Mouse (Mus musculus): ENCODE measurements around the gene Doc2g.
A peak's percentile ranks its signal among the peaks of the same experiment; 100 is the strongest.

Doc2g gene

DNA sequence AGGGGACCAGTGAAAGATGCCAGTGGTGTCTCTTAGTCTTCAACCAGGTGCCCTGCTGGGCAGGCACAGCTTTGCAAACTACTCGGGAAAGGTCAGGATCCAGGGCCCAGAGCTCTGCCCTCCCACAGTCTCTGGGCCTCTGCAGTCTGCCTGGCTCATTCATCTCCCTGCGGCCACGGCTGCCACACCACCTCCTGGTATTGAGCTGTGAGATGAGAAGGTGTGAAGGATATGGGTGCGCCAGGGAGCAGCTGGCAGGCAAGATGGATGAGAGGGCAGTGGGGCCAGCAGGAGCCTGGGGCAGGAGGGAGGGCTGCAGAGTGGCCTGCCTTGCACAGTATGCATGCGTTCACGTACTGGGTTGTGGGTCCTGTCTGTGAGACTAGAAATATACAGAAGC lies 12.3 kb upstream of the Doc2g start:
- no peak for DNase-seq (ENCODE audit: low read depth, low spot score)

DNA sequence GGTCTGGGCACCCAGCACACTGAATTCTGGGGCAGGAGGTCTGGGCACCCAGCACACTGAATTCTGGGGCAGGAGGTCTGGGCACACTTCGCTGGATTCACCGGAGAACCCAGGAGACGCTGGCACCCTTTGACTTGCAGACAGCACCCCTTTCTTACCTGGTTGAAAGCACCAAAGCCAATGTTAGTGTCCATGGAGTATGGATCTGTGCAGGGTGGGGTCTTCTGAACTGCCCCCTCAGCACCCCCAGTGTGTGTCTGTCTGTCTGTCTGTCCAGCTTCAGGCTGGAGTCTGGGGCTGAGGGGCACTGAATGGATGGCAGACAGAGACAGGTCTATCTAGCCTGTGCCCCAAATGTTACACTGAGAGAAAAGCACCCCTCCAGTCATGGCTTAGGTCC lies 11.6 kb upstream of the Doc2g start:
- no peak for DNase-seq (ENCODE audit: low read depth, low spot score)

DNA sequence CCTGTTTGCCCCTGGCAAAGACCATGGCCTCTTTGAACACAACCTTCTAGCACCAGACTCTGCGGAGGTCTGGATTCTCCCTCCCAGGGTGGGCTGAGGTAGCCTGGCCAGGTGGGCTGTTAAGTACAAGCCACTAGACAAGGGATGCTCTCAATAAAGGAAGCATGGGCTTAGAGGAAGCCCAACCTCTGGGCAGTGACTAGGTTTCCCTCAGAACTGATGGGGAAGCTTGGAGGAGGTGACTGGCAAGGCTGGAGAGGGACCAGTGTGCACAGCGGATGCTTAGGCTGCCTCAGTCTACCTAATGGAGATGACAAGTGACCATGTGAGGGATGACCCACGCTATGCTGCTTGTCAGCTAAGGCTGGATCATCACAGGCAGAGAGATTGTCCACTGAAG lies 11.1 kb upstream of the Doc2g start:
- no peak for DNase-seq (ENCODE audit: low read depth, low spot score)

DNA sequence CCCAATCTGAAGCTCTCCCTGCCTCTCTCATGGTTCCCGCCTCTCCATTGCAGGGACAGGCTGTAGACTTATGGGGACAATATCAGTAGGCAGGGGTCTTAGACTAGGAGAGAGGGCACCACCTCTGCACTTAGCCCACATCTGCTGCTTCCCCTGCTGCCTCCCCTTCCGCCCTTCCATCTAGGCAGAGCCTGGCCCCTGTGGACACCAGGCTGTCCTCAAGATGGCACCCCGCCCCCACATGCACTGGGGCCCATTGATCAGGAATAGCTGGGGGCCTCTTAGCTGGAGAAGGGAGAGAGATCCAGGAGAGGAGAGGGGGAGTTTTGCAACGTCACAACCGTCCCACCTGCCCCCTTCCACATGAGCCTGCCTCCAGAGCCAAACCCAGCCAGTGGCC lies 10.7 kb upstream of the Doc2g start, which contains the start of gene Tbx10:
Gene Tbx10 (plus strand): TSS at position 337 of the 400 bp plus-strand sequence.
- DNase-seq (ENCODE audit: low read depth, low spot score) = no peak

DNA sequence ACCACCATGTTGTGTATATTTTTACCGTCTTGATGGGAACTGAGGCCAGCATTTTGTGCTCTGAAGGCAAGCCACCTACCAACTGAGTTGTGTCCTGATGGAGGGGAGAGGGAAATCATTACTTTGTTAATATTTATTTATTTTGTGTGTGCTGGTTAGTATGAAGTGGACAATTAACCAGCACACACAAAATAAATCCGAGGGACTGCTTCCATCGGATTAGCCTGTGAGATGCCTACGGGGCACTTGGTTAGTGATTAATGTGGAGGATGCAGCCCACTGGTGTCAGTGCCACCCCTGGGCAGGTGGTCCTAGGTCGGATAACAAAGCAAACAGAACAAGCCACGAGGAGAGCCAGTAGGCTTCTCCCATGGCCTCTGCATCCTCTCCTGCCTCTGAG lies 8.2 kb upstream of the Doc2g start:
- DNase-seq (ENCODE audit: low read depth, low spot score) = no peak

DNA sequence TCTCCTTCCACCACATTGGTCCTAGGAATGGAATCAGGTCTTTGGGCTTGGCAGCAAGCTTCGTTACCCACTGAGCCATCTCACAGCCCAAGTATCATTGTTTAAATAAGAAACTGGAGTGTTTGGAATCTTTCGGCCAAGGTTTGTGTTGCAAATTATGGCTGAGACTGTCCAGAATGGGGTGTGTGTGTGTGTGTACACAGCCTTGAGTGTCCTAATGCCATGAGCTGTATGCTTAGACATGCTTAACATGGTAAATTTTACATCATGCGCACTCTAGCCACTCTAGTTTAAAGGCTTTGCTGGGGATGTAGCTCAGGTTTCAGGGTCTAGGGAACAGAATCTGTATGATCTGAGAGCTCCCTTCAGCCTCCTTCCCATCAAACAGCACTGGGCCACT lies 7.6 kb upstream of the Doc2g start:
- no peak for DNase-seq (ENCODE audit: low read depth, low spot score)

DNA sequence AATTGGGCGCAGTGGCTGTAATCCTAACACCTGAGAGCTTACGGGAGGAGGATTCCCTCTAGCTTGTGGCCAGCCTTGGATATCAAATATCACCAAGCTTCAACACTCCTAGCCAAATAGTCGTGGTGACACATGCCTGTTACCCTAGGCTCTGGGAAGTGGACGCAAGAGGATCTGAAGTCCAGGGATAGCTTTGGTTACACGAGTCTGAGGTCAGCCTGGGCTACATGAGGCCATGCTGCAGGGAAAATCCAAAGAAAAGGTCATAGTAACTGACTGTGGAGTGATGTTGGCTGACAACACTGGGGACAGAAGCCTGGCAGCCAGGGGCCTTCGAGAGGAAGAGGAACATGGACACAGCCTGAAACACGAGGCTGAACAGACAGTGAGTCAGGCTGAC lies 7.0 kb upstream of the Doc2g start:
- DNase-seq (ENCODE audit: low read depth, low spot score) = peak; percentile 27

DNA sequence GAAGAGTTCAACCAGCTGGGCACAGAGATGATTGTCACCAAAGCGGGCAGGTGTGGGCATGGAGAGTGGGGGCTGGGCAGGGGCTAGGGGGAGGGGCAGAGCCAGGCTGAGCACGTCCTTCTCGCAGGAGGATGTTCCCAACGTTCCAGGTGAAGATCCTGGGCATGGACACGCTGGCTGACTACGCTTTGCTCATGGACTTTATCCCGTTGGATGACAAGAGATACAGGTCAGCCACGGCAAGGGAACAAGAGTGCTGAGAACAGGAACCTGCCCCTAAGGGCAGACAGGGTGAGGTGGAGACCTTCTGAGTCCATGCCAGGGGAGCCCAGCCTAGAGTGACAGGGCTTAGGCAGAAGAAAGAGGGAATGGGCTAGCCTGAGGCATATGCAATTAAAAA lies 6.4 kb upstream of the Doc2g start:
- DNase-seq (ENCODE audit: low read depth, low spot score) = no peak

DNA sequence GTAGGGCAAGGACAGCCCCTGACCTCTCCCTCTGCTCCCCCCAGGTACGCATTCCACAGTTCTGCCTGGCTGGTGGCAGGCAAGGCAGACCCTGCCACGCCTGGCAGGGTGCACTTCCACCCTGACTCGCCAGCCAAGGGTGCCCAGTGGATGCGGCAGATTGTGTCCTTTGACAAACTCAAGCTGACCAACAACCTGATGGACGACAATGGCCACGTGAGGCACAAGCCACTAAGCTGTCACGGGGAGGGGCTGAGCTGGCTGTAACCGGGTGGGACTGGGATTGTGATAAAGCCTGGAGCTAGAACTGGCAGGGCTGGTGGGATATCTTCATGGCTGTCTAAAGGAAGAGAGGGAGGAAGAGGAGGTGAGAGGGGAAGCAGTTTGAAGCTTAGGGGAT lies 5.9 kb upstream of the Doc2g start:
- DNase-seq (ENCODE audit: low read depth, low spot score) = no peak

DNA sequence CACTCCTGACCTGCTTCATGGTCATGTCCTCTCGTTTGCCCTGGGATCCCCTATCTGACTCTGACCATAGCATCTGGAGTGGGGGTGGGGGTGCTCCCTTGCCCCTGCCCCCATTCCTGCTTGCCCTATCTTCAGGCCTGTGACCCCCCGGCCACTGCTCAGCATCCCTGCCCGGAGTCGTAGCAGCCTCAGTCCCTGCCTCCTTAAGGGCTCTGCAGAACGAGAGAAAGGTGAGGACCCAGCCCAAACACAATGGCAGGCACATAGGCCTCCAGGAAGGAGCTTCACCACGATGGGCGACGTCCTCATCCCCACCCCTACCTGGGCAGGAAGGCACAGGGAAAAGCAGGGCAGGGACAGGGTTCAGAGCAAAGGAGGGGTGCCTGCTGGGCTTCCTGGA lies 4.8 kb upstream of the Doc2g start:
- DNase-seq (ENCODE audit: low read depth, low spot score) = no peak

DNA sequence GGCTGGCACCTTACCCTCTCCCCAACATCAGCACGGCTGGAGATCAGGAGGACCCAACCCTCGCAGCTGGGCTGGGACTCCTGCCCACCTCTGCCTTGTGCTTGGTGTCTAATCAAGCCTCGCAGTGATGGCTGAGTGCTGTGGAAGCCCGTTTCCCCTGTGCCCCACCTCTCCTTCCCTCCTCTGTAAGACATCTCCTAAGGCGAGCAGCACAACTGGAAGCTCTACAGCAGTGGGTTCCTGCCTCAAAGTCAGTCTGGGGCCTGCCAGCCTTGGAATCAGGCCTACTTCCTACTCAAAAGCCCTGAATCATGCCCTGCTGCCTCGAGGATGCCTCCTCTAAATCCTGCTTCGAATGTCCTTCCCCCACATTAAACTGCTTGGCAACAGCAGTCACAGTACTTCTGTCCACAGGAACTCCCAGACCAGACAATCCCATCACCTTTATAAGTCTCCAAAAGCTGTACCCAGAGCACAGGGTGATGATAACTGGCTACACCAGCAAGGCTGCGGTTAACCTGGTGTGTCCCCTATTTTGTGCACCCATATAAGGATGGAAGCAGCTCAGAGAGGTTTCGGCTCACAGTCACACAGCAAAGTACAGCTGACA lies 3.9 kb upstream of the Doc2g start:
- DNase-seq (ENCODE audit: low read depth, low spot score) = peak; percentile 53

DNA sequence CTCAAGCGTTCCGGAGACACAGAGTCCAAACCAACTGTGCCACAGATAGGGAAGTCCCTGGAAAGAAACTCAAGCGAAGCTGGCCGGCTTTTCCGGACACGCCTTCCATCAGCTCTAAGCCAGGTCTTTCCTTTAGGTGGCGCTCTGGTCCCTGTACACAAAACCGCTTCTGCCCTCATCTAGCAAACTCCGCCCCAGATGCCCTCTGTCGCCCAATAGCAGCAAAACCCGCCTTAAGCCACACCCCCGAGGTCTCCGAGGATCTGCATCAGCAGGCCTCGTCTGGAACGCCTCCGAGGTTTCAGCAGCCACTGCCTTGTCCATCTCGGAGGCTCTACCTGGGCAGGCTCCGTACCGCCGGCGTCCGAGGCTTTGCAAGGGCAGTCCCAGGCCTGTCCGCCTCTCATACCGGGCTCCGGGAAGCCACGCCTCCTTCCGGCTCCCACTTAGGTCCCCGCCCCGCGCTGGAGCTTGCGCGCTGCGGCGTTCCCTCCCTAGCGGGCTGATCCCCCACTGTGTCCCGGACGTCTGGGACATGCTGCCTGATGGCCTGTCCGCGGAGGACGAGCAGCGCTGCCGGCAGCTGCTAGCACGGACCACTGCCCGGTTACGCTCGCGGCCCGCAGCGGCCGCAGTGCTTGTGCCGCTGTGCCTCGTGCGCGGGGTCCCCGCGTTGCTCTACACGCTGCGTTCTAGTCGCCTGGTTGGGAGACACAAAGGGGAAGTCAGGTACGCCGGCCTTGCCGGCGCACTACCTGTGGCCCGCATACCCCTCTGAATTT lies 2.8 kb upstream of the Doc2g start, which contains the start of the genes Nudt8 and Gm49405:
Gene Nudt8 (plus strand): TSS at position 462 of the 782 bp plus-strand sequence.
Gene Gm49405 (plus strand): TSS at position 508 of the 782 bp plus-strand sequence.
- peak; percentile 100 for DNase-seq (ENCODE audit: low read depth, low spot score)

DNA sequence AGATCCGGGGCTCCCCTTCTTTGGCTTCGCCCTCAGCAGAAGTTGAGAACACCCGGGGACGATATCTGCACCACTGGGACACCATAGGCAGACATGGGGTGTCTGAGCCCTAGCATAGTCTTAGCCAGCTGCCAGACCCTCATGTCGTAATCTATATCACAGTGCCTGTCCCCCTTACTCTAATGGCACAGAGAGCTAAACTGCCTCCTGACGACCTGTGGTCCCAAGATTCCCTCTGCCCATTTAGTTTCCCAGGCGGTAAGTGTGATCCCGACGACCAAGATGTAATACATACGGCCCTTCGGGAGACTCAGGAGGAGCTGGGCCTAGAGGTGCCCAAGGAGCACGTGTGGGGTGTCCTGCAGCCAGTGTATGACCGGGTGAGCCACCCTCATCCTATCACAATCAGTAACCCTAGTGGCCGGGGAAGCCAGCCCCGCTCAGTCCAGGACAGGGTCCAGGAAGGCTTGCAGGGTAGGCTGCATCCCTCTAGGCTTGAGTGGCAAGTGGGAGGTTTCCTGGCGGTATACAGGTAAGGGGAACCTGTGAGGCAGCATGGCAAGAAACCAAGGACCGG lies 2.1 kb upstream of the Doc2g start:
- peak; percentile 32 for DNase-seq (ENCODE audit: low read depth, low spot score)

DNA sequence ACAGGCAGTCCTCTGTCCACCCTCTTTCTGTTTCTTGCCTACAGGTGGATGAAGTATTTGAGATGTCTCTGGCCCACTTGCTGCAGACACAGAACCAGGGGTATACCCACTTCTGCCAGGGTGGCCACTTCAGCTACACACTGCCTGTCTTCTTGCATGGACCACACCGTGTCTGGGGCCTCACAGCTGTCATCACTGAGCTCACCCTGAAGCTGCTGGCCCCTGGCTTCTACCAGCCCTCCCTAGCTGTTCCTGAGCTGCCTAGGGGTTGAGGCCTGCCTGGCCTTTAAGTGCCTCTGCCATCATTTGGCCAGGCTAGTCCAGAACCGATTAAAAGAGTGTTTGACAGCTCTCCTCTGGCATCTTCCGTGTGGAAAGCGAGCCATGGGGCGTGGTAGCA lies 1.4 kb upstream of the Doc2g start:
- DNase-seq (ENCODE audit: low read depth, low spot score) = no peak

DNA sequence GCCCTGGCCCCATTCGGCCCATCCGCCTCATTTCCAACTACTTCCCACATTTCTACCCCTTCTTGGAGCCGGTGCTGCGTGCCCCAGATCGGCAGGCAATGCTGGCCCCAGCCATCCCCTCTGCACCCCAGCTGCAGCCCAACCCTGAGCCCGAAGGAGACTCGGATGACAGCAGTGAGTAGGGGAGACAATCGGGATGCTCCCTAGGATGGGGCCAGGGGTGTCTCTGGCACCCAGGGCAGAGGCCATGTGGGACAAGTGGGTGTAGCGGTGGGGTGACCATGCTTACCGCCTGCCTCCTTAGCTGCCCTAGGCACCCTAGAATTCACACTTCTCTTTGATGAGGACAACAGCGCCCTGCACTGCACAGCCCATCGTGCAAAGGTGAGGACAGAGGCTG lies 528 bp downstream of the Doc2g start:
- DNase-seq (ENCODE audit: low read depth, low spot score) = no peak

DNA sequence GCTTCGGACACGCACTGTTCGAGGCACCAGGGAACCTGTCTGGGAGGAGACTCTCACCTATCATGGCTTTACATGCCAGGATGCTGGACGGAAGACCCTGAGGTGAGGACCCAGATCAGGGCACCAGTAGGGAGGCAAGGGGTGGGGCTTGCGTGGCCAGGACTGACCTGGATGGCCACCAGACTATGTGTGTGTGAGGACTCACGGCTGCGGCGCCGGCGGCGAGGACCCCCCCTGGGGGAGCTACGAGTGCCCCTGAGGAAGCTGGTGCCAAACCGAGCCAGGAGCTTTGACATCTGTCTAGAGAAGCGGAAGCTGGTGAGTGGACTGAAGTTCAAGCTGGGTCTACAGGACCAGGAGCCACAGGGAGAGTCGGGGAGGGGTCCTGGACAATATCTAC lies 1.2 kb downstream of the Doc2g start:
- DNase-seq (ENCODE audit: low read depth, low spot score) = no peak

DNA sequence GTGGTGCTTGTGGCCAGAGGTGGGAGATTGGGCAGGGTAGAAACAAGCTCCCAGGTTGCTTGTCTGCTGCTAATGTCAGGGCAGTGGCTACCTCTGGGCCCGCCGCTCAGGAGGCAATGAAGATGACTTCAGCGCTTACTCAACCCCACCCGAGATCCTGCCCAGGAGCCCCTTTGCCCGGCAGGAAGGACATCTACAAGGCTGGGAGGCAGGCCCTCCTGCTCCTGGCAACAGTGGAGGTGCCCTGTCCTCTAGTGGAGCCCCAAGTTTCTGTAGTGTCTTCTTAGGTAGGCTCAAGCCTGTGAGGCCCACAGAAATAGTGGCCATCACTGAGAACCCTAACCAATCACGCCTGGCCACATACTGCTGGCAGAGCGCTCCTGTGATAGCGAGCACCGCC lies 2.0 kb downstream of the Doc2g start:
- DNase-seq (ENCODE audit: low read depth, low spot score) = no peak

DNA sequence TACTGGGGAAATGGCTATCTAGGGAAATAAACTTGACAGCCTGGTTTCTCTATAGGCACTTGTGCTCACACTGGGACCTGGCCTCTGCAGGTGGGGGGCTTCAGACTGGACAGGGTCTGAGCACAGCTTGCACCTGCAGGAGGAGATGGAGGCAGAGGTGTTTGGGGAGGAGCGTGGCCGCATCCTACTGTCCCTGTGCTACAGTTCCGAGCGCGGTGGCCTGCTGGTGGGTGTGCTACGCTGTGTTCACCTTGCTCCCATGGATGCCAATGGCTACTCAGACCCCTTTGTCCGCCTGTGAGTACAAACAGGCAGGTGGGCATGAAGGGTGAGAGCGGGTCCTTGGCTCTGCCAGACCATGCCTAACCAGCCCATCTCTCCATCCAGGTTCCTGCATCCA lies 2.9 kb downstream of the Doc2g start:
- DNase-seq (ENCODE audit: low read depth, low spot score) = no peak

DNA sequence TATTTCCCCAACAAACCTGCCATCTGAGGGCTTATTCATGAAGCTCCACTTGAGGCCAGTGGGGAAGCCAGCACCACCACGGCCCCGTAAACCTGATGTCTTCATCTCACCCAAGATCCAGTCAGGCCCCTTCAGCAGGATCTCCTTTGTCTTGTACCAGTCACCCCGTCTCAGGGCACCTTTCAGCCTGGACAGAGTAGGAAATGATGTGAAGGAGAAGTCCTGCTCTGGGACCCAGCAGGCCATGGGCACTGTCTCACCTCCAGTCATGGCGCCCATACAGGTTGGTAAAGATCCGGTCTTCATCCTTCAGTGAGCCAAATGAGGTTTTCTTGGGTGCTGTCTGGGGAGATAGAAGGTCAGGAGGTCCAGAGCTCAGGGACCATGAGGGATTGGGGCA lies 8.0 kb downstream of the Doc2g start:
- no peak for DNase-seq (ENCODE audit: low read depth, low spot score)

DNA sequence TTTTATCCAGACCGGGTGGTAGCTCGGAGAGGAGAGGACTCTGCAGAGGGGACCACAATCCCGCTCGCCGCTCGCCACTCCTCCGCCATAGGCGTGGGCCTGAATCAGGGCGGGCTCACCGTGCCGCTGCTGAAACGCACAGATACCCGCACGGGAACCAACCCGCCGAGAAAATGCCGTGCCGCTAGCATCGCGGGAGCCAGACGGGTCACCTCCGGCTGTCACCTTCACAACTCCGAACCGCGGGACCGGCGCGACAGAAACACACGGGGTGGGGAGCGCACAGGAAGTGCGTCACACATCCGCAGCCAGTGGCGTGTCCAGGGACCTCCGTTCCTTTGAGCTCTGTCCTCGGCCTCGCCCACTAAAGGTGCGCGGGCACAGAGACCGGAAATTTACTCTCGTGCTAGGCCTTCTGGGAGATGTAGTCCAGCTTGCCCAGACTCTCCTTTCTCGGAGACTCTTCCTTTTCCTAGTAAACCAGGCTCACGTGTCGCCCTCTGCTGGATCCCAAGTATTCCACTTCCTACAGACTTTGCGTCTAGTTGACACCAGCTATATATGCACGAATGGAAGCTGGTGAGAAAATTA lies 9.4 kb downstream of the Doc2g start, which contains the start of gene Ndufv1:
Gene Ndufv1 (minus strand): TSS at position 375 of the 591 bp plus-strand sequence.
- DNase-seq (ENCODE audit: low read depth, low spot score) = peak; percentile 100

DNA sequence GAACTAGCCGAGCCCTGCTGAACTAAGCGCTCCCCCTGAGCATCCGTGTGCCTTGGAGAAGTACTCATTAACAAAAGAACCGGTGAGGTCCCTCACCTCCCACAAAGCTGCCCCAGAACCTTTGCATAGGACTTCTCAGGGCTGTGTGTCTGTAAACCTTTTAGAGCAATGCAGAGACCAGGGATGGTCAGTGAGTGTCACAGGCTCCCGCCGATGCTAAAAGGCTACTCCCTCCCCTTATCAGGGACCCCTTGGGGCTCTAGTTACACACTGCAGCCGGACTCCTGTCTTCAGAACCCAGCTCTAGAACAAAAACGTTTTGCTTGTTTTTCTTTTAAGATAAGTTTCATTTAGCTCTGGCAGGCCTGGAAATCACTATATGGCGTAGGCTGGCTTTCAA lies 10.0 kb downstream of the Doc2g start:
- no peak for DNase-seq (ENCODE audit: low read depth, low spot score)

DNA sequence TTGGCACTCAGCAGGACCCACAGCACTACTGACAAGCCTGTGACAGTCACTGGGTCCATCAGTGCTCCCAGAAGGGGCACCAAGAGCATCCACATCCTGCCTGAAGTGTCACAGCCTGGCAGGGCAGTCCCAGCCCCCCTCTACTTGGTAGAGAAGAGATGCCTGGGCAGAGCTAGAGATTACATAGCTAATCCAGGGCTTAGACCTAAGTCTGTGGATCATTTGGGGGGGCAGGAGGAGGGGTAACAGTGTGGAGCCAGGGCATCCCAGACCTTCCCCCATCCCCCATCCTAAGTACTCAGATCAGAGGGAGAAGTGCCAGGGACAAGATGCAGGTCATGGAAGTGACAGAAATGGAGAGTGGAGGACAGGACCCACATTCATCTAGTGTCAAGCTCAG lies 11.7 kb downstream of the Doc2g start:
- DNase-seq (ENCODE audit: low read depth, low spot score) = no peak

DNA sequence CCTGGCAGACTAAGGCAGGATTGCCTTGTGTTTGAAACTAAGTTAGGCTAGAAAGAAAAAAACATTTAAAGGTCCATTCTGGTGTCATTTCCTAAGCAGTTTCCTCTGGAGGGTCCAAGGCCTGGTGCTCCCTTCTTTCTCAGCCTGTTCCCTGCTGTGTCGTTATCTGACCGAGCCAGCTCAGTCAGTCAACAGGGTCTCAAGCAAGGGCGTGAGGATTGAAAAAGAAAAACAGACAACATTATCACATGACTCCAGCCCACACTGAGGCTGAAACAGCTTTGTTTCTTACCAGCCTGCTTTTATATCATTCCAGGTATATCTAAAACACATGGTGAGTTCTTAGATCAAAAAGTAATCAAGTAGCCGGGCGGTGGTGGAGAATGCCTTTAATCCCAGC lies 12.5 kb downstream of the Doc2g start:
- no peak for DNase-seq (ENCODE audit: low read depth, low spot score)

Measured in 3T3-L1 (cell line).